Mouse (Mus musculus) erythroblast, adult 5-6 weeks (primary cell): ENCODE measurements at regions not wholly inside any gene's neighbourhood (a gene's known extent, or its start where the extent isn't known, plus 50 kb on each side); places are given as distances from the start of the nearest gene placed in this dataset.

ENCODE experiments used
- ATAC-seq: replicated peaks from 2 replicates; pipeline ENCODE4 v1.8.0; 2016; ENCODE audit warnings: moderate number of reproducible peaks, mild to moderate bottlenecking, moderate TSS enrichment, inconsistent platforms; ENCODE audit not compliant: poor library complexity, low FRiP score, severe bottlenecking

- ATAC-seq = no peak
Observed at GRCm38 (mm10) chr15:37061501-37061900, 53.9 kb upstream of the Zfp706 start.

GRCm38 (mm10) chr15:37060831-37061230 lies 53.3 kb upstream of the Zfp706 start:
- no peak for ATAC-seq
